10 mouse cellular contexts compared by ENCODE assay signal in the genomic region with DNA sequence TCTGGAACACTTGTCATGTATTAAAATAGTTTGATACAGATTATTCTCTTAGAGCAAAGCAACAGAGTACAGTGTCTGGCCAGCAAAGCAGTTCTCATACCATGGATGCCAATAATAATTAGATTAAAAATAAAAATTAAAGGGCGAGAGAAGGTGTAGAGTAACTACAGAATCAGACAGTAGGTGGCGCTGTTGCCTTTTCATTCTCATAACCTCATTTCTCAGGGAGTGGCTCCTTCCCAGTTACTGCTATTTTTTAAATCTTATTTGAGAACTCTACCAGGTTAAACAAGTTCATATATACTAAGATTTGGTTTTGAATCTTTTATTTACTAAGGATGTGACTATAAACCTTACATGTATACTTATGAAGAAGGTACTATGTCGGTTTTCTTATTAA.
A peak's percentile ranks its signal among the peaks of the same experiment; 100 is the strongest.
DNase-seq lines count a peak whose midpoint lies in the region; ATAC-seq and TF ChIP-seq lines count a peak whose summit lies in the region.
"Had no signal": no experiment of that assay in that cellular context is flagged by ENCODE, and none has a peak within 500 bp of the region (broad histone marks: within the 10 kb centered on the region; RNA-seq: fewer than 3 reads in every experiment).

No protein-coding gene starts in this region.

- H3K4me1 ChIP-seq in hindbrain, embryonic 10.5 days (replicated peaks) = no peaks in the 10 kb centered on the region
- no peaks in the 10 kb centered on the region for H3K4me1 ChIP-seq in hindbrain, embryonic 12.5 days
- H3K4me1 ChIP-seq in G1E (ENCODE audit: insufficient read depth, low read depth, low read length) = no peaks in the 10 kb centered on the region
- no peaks in the 10 kb centered on the region for H3K4me1 ChIP-seq in midbrain, postnatal 0 days (ENCODE audit: insufficient read depth, low read length)
- H3K4me1 ChIP-seq: embryonic facial prominence, embryonic 12.5 days; limb, embryonic 15.5 days had no signal

- DNase-seq in hindbrain, embryonic 10.5 days (ENCODE audit: low spot score) = peak; percentile 27
- DNase-seq in G1E (ENCODE audit: low spot score) = peak; percentile 4
- DNase-seq in cerebellum, adult 9-10 months = peak; percentile 36
- DNase-seq in frontal cortex, postnatal 36 days (ENCODE audit: low spot score in 2 of 2) = peak; percentile 50 to 62
- peak; percentile 55 to 59 for DNase-seq in left cerebral cortex, adult 2 months (ENCODE audit: extremely low spot score in 1 of 2, low spot score in 2 of 2)
- peak; percentile 81 for DNase-seq in midbrain, postnatal 0 days (ENCODE audit: low spot score)

- H3K9ac ChIP-seq in hindbrain, embryonic 12.5 days = no peak overlapping the region
- H3K9ac ChIP-seq in midbrain, postnatal 0 days (replicated peaks; ENCODE audit: low read length, poor library complexity, severe bottlenecking) = no peak overlapping the region
- H3K9ac ChIP-seq: embryonic facial prominence, embryonic 12.5 days; limb, embryonic 15.5 days had no signal

- no peak for ATAC-seq in hindbrain, embryonic 12.5 days (ENCODE audit: low FRiP score)
- ATAC-seq in G1E (ENCODE audit: extremely low read depth, insufficient number of reproducible peaks, low FRiP score, poor library complexity, severe bottlenecking) = peak; percentile 35; the same call in 1 of the 2 replicates
- no peak for ATAC-seq in midbrain, postnatal 0 days (ENCODE audit: low FRiP score)
- no peak for ATAC-seq in activated CD4-positive, CD25-positive, alpha-beta regulatory T cell, adult 4 months

- no peaks in the 10 kb centered on the region for H3K27me3 ChIP-seq in hindbrain, embryonic 10.5 days (ENCODE audit: insufficient read depth, poor library complexity, severe bottlenecking)
- no peaks in the 10 kb centered on the region for H3K27me3 ChIP-seq in hindbrain, embryonic 12.5 days
- H3K27me3 ChIP-seq in G1E (ENCODE audit: insufficient read depth, low read length) = no peaks in the 10 kb centered on the region
- no peaks in the 10 kb centered on the region for H3K27me3 ChIP-seq in midbrain, postnatal 0 days (ENCODE audit: insufficient read depth, low read length)
- H3K27me3 ChIP-seq: embryonic facial prominence, embryonic 12.5 days; limb, embryonic 15.5 days had no signal

- intact Hi-C loops in left cerebral cortex, adult 2 months (cut with DNase I) = loop anchor here (10.0 kb wide), 1 partner anchor 412 kb away; no protein-coding TSS in a partner anchor

- H3K36me3 ChIP-seq in hindbrain, embryonic 10.5 days = no peaks in the 10 kb centered on the region
- H3K36me3 ChIP-seq in hindbrain, embryonic 12.5 days = no peaks in the 10 kb centered on the region
- H3K36me3 ChIP-seq in G1E (replicated peaks) = no peaks in the 10 kb centered on the region
- no peaks in the 10 kb centered on the region for H3K36me3 ChIP-seq in midbrain, postnatal 0 days (ENCODE audit: insufficient read depth, low read length)
- H3K36me3 ChIP-seq: embryonic facial prominence, embryonic 12.5 days; limb, embryonic 15.5 days had no signal

- TF ChIP-seq CTCF in G1E (IDR thresholded peaks at IDR 0.05; ENCODE audit: low read depth, low read length) = no peak
- peak; percentile 85 for TF ChIP-seq CTCF in left cerebral cortex, adult 2 months (IDR thresholded peaks at IDR 0.05)
- peak; percentile 81 for TF ChIP-seq CTCF in midbrain, postnatal 0 days (IDR thresholded peaks at IDR 0.05)

- no peak overlapping the region for H3K27ac ChIP-seq in hindbrain, embryonic 10.5 days
- no peak overlapping the region for H3K27ac ChIP-seq in hindbrain, embryonic 12.5 days
- peak overlapping the region; percentile 71 for H3K27ac ChIP-seq in left cerebral cortex, adult 2 months
- H3K27ac ChIP-seq in midbrain, postnatal 0 days (ENCODE audit: low read depth, low read length) = no peak overlapping the region
- H3K27ac ChIP-seq: embryonic facial prominence, embryonic 12.5 days; limb, embryonic 15.5 days had no signal

- H3K9me3 ChIP-seq in hindbrain, embryonic 10.5 days = no peaks in the 10 kb centered on the region
- no peaks in the 10 kb centered on the region for H3K9me3 ChIP-seq in hindbrain, embryonic 12.5 days (replicated peaks)
- no peaks in the 10 kb centered on the region for H3K9me3 ChIP-seq in G1E (replicated peaks)
- H3K9me3 ChIP-seq in midbrain, postnatal 0 days (ENCODE audit: low read length) = no peaks in the 10 kb centered on the region
- H3K9me3 ChIP-seq: embryonic facial prominence, embryonic 12.5 days; limb, embryonic 15.5 days had no signal

- H3K4me2 ChIP-seq in hindbrain, embryonic 12.5 days (replicated peaks) = no peak overlapping the region
- no peak overlapping the region for H3K4me2 ChIP-seq in midbrain, postnatal 0 days (ENCODE audit: low read depth, low read length, poor library complexity, severe bottlenecking)
- H3K4me2 ChIP-seq: embryonic facial prominence, embryonic 12.5 days; limb, embryonic 15.5 days had no signal

- H3K4me3 ChIP-seq in hindbrain, embryonic 10.5 days = no peak overlapping the region
- no peak overlapping the region for H3K4me3 ChIP-seq in hindbrain, embryonic 12.5 days
- no peak overlapping the region for H3K4me3 ChIP-seq in G1E (ENCODE audit: low read depth, low read length)
- H3K4me3 ChIP-seq in left cerebral cortex, adult 2 months = peak overlapping the region; percentile 40
- no peak overlapping the region for H3K4me3 ChIP-seq in midbrain, postnatal 0 days (ENCODE audit: low read depth, low read length)
- H3K4me3 ChIP-seq: embryonic facial prominence, embryonic 12.5 days; limb, embryonic 15.5 days had no signal

- WGBS in hindbrain, embryonic 10.5 days = 30% methylated on average over 3 of the region's 3 CpGs
- WGBS in hindbrain, embryonic 12.5 days = 31% methylated on average over 3 of the region's 3 CpGs
- 30% methylated on average over 3 of the region's 3 CpGs for WGBS in midbrain, postnatal 0 days

Comparison
In these comparisons a context has a peak if more than half of its experiments do, and no peak if none do; other contexts are left out.
1. DNase-seq: peak in every context shown above with its lines; median percentile 81 in midbrain, postnatal 0 days; 57 in left cerebral cortex, adult 2 months; 56 in frontal cortex, postnatal 36 days; 36 in cerebellum, adult 9-10 months; 27 in hindbrain, embryonic 10.5 days; 4 in G1E.